Mouse (Mus musculus) embryonic facial prominence, embryonic 15.5 days (tissue): ENCODE measurements around the gene Elac2. TPM values are rescaled to one million over a fixed set of nuclear protein-coding genes. Genes with fewer than 3 reads are reported as not detected.

Experiments used
- ATAC-seq: fragments of 200-750 bp; cut with Nextera tagmentation; 2 replicates; pipeline ENCODE4 v1.8.0; 2017; ENCODE audit warnings: low read depth, moderate TSS enrichment; ENCODE audit not compliant: insufficient number of reproducible peaks, low FRiP score, low TSS enrichment
- H3K27ac ChIP-seq: fragments of 300-500 bp; sonication (generic); replicated peaks from 2 replicates; pipeline ENCODE4 v1.5.1; 2015; ENCODE audit warnings: mild to moderate bottlenecking, inconsistent platforms
- H3K27me3 ChIP-seq: fragments of 300-500 bp; sonication (generic); 2 replicates; pipeline ENCODE4 v1.6.1; 2015; ENCODE audit warnings: inconsistent platforms
- H3K36me3 ChIP-seq: fragments of 300-500 bp; sonication (generic); 2 replicates; pipeline ENCODE4 v1.6.1; 2015; ENCODE audit warnings: mild to moderate bottlenecking, inconsistent platforms
- H3K4me1 ChIP-seq: fragments of 300-500 bp; sonication (generic); 2 replicates; pipeline ENCODE4 v1.6.1; 2015; ENCODE audit warnings: inconsistent platforms
- H3K4me2 ChIP-seq: fragments of 300-500 bp; sonication (generic); replicated peaks from 2 replicates; pipeline ENCODE4 v1.6.1; 2015; ENCODE audit warnings: mild to moderate bottlenecking, inconsistent platforms
- H3K4me3 ChIP-seq: fragments of 300-500 bp; sonication (generic); replicated peaks from 2 replicates; pipeline ENCODE4 v1.5.1; 2015; ENCODE audit warnings: mild to moderate bottlenecking, inconsistent platforms
- H3K9ac ChIP-seq: fragments of 300-500 bp; sonication (generic); 2 replicates; pipeline ENCODE4 v1.6.1; 2015; ENCODE audit warnings: inconsistent platforms
- H3K9me3 ChIP-seq: fragments of 300-500 bp; sonication (generic); replicated peaks from 2 replicates; pipeline ENCODE4 v1.6.1; 2016; ENCODE audit warnings: inconsistent platforms
- WGBS: fragments of 180-500 bp; shearing (Covaris S2); methylation state at CpG from one replicate; pipeline ENCODE4 v1.1.7; 2015; 5-methylcytosine and 5-hydroxymethylcytosine counted together
- polyA plus RNA-seq: library from polyadenylated mRNA; unstranded; fragments of >200 nt; fragmentation: Nextera tagmentation; extraction: Ambion mirVana; gene quantifications from 2 replicates; pipeline ENCODE4 v1.2.1, GENCODE M21; 2015

Gene Elac2
- polyA plus RNA-seq, 1 experiment from 2014 or later: 25.9 TPM

DNA sequence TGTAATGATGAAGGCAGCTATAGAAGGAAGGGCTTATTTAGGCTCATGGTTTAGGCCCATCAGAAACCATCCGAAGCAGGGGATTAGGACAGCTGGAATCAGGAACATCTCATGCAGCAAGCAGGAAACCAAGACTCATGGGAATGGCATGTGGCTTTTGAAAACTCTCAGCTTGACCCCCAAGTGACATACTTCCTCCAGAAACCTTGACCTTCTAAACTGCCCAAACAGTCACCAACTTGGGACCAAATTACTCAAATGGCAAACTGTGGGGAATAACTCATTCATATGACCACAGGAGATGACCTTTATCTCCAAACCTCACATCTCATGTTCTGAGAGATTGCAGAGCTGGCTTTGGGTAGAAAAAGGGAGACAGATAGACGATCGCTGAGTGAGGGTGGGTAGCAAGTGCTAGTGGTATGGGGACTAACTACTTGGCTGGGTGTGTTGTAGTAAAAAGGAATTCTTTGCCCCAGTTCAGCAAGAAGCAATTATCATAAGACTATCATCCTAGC, 7.3 kb upstream of the Elac2 start:
- no peak overlapping the region for H3K4me2 ChIP-seq
- H3K9ac ChIP-seq: no peak overlapping the region
- no peak overlapping the region for H3K27ac ChIP-seq
- peaks cover 13% of the 10 kb centered on the region; the same call in 1 of the 2 replicates for H3K27me3 ChIP-seq
- WGBS: 81% methylated on average over 3 of the region's 3 CpGs
- H3K9me3 ChIP-seq: no peaks in the 10 kb centered on the region
- no peaks in the 10 kb centered on the region for H3K36me3 ChIP-seq
- H3K4me3 ChIP-seq: no peak overlapping the region
- no peak for ATAC-seq
- peaks cover 8% of the 10 kb centered on the region; the same call in 1 of the 2 replicates for H3K4me1 ChIP-seq

DNA sequence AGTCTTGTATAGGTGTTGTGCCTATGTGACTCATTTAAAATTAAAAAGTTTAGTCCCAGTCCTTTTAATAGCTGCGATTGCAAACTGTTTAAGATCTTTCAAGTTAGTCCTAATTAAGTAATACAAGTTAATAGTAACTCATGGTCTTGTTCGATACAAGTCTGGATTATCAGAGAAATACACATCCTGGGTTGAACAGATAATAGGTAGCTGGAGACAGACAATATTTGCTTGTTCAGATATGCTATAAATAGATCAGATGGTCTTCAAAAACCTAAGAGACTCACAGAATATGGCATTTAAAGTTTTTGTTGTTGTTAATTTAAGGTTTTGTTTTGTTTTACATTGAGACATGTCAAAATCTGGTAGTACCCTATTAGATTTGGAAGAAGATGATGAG, 6.4 kb upstream of the Elac2 start:
- Histone ChIP-seq H3K36me3 (no peaks in the 10 kb centered on the region), H3K9me3 (no peaks in the 10 kb centered on the region), H3K9ac (no peak overlapping the region), H3K27me3 (peaks cover 13% of the 10 kb centered on the region; the same call in 1 of the 2 replicates), H3K4me2 (no peak overlapping the region), H3K27ac (no peak overlapping the region), H3K4me3 (no peak overlapping the region), H3K4me1 (peaks cover 8% of the 10 kb centered on the region; the same call in 1 of the 2 replicates)
- WGBS: 69% methylated on average over 2 of the region's 2 CpGs
- no peak for ATAC-seq

DNA sequence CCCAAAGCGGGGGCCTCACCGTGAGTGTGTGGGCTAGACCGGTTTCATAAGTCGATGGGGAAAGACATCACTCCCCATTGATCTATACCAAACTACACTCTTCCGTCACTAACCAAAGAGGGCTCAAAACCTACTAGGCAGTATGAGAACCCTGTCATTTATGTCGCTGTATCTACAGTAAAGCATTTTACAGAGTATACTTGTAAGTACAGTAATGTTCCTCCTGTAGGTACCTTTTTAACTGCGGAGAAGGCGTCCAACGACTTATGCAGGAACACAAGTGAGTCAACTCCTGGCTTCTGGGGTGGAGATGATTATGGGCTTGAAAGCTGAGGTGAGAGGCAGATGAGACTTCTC, 629 bp downstream of the Elac2 start:
- H3K27ac ChIP-seq: no peak overlapping the region
- peak overlapping the region; percentile 94 for H3K4me3 ChIP-seq
- H3K9me3 ChIP-seq: no peaks in the 10 kb centered on the region
- 9% methylated on average over 9 of the region's 9 CpGs for WGBS
- H3K4me2 ChIP-seq: peak overlapping the region; percentile 71
- ATAC-seq: no peak
- H3K27me3 ChIP-seq: no peaks in the 10 kb centered on the region
- H3K4me1 ChIP-seq: peaks cover 14% of the 10 kb centered on the region
- H3K36me3 ChIP-seq: peaks cover 30% of the 10 kb centered on the region
- H3K9ac ChIP-seq: peak overlapping the region; percentile 83

DNA sequence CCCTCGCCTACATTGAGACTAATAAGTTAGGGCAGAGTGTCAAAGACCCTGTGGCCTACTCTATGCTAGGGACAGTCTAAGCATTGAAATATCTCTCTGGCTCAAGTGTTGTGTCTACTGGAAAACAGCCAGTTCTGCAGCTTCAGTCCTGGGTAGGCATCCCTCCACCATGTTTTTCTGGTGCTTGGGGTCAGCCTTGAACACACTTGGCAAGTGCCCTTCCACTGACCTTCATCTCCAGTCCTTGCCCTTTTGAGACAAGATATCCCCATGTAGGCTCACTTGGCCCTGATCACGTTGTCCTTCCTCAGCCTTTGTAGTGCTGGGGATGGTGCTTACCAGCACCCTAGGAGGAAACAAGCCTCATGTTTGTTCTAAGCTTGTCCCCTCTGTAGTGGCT, 9.7 kb downstream of the Elac2 start:
- Histone ChIP-seq H3K4me2 (no peak overlapping the region), H3K4me1 (no peaks in the 10 kb centered on the region), H3K9ac (no peak overlapping the region), H3K4me3 (no peak overlapping the region), H3K27ac (no peak overlapping the region), H3K36me3 (peaks cover 89% of the 10 kb centered on the region), H3K27me3 (no peaks in the 10 kb centered on the region), H3K9me3 (no peaks in the 10 kb centered on the region)
- no peak for ATAC-seq
- WGBS: 90% methylated on average over 2 of the region's 2 CpGs

DNA sequence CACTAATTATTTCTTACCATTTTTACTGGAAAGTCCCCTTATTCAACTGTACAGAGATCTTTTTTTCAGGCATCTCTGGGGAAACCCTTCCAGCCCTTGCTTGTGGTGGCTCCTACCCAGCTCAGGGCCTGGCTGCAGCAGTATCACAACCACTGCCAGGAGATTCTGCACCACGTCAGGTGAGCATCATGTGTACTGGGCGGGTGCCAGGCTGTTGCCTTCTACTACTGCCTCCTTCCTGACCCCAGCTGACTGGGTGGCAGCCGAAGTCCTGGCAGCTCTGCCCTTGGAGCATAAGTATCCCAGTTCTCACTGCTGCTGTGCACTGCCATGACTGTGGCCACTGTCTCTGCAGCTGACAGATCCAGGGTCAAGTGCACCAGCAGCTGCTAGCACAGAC, 19.6 kb downstream of the Elac2 start:
- H3K9ac ChIP-seq: no peak overlapping the region
- peaks cover 83% of the 10 kb centered on the region for H3K36me3 ChIP-seq
- no peak for ATAC-seq
- no peak overlapping the region for H3K4me3 ChIP-seq
- no peak overlapping the region for H3K4me2 ChIP-seq
- no peaks in the 10 kb centered on the region for H3K4me1 ChIP-seq
- WGBS: 86% methylated on average over 3 of the region's 3 CpGs
- no peaks in the 10 kb centered on the region for H3K27me3 ChIP-seq
- H3K9me3 ChIP-seq: no peaks in the 10 kb centered on the region
- no peak overlapping the region for H3K27ac ChIP-seq

DNA sequence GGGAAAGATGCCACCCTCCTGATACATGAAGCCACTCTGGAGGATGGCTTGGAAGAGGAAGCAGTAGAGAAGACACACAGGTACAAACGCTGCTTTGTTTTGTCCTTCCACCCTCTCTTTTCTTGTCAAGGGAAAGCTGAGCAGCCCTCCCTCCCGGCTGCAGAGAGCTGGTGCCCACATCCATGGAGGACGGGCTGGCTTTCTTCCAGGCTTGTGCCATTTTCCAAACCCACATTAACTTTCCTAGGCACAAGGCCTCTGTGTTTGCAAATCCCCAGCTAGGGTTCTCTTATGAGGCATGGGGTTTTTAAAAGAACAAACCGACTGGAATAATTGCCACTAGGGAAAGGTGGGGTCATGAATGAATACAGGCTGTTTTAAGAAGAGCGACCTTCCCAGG, 20.8 kb downstream of the Elac2 start:
- no peaks in the 10 kb centered on the region for H3K9me3 ChIP-seq
- H3K4me3 ChIP-seq: no peak overlapping the region
- ATAC-seq: no peak
- no peak overlapping the region for H3K27ac ChIP-seq
- no peak overlapping the region for H3K4me2 ChIP-seq
- H3K27me3 ChIP-seq: no peaks in the 10 kb centered on the region
- 76% methylated on average over 5 of the region's 5 CpGs for WGBS
- no peak overlapping the region for H3K9ac ChIP-seq
- no peaks in the 10 kb centered on the region for H3K4me1 ChIP-seq
- peaks cover 79% of the 10 kb centered on the region for H3K36me3 ChIP-seq

DNA sequence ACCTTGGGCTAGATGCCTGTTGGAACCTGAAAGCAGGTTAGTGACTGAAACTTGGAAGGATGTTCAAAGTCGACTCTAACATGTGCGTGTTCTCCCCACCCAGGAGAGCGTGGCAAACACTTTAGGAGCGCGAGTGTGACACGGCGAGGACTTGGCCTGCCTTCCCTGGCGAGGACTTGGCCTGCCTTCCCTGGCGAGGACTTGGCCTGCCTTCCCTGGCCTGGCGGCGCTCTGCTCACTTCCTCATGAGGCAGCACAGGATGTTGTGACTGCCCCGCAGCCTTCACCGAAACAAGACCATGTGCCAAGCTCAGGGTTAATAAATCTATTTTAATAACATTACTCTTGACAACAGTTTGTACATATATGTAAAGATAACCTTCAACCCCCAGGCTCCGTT, 22.9 kb downstream of the Elac2 start:
- ATAC-seq: no peak
- Histone ChIP-seq H3K4me2 (no peak overlapping the region), H3K4me1 (0 out of 2 replicates have a peak, but pooled peaks cover 4% of the 10 kb centered on the region), H3K9ac (no peak overlapping the region), H3K27me3 (no peaks in the 10 kb centered on the region), H3K4me3 (no peak overlapping the region), H3K9me3 (no peaks in the 10 kb centered on the region), H3K36me3 (peaks cover 67% of the 10 kb centered on the region), H3K27ac (no peak overlapping the region)
- WGBS: 80% methylated on average over 14 of the region's 14 CpGs

DNA sequence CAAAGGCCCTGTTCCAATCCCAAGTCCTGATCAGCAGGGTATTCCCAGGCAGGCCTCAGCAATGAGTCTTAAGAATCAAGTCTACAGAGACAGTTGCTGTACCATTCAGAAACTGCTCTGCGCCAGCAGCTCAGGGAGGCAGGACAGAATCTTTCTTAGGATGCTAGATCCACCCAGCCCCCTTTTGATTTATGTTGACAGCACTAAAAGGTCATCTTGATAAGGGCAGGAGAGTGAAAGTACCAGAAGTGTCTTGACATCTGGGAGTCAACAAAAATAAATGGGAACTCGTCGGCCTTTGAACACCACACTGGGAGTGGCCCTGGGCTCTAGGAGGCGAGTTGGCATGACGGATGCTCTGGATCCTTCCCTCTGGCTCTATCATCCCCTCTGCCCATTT, 24.8 kb downstream of the Elac2 start:
- H3K27me3 ChIP-seq: no peaks in the 10 kb centered on the region
- 83% methylated on average over 5 of the region's 5 CpGs for WGBS
- H3K27ac ChIP-seq: no peak overlapping the region
- no peaks in the 10 kb centered on the region for H3K9me3 ChIP-seq
- H3K4me1 ChIP-seq: 0 out of 2 replicates have a peak, but pooled peaks cover 4% of the 10 kb centered on the region
- H3K9ac ChIP-seq: no peak overlapping the region
- H3K36me3 ChIP-seq: peaks cover 49% of the 10 kb centered on the region
- H3K4me3 ChIP-seq: no peak overlapping the region
- no peak overlapping the region for H3K4me2 ChIP-seq
- no peak for ATAC-seq

DNA sequence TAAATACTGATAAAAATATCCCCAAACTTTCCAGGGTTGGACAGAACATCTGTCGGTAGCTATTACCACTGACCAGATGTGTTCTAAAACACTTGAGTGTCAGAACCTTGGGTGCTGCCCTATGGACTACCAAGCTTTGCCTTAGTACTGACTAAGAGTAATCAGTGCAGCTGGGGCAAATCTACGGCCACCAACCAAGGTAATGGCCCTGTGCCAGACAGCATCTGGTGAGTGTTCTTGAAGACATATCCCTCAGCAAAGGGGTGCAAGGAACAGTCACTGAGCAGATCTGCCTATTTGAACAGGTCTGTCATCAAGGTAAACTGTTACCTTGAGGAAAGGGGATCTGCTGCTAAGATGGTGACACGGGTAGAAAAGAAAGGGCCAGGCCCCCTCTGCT, 26.0 kb downstream of the Elac2 start:
- H3K27me3 ChIP-seq: no peaks in the 10 kb centered on the region
- no peak overlapping the region for H3K4me3 ChIP-seq
- no peak for ATAC-seq
- H3K27ac ChIP-seq: no peak overlapping the region
- no peaks in the 10 kb centered on the region for H3K9me3 ChIP-seq
- H3K9ac ChIP-seq: no peak overlapping the region
- 72% methylated on average over 3 of the region's 3 CpGs for WGBS
- H3K4me1 ChIP-seq: 0 out of 2 replicates have a peak, but pooled peaks cover 4% of the 10 kb centered on the region
- H3K4me2 ChIP-seq: no peak overlapping the region
- H3K36me3 ChIP-seq: peaks cover 37% of the 10 kb centered on the region

DNA sequence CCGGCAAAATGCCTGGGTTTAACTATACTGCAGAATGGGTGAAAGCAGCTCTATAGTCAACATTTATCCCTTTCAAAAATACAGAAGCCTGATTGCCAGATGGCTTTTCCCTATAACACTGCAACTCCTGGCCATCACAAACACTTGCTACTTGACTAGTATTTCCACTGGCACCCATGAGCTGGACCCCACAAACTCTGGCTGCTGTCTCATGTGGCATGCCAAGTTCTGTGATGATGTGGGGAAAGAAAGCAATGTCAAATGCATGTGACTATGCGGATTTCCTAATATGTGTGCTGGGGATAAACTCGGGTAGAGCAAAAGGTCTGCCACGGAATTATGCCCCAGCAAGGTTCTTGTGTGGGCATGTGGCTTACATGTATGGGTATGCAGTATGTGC, 27.2 kb downstream of the Elac2 start:
- 0 out of 2 replicates have a peak, but pooled peaks cover 4% of the 10 kb centered on the region for H3K4me1 ChIP-seq
- H3K9ac ChIP-seq: no peak overlapping the region
- H3K9me3 ChIP-seq: no peaks in the 10 kb centered on the region
- no peak overlapping the region for H3K4me3 ChIP-seq
- H3K36me3 ChIP-seq: peaks cover 26% of the 10 kb centered on the region
- 84% methylated on average over 4 of the region's 4 CpGs for WGBS
- no peaks in the 10 kb centered on the region for H3K27me3 ChIP-seq
- H3K27ac ChIP-seq: no peak overlapping the region
- H3K4me2 ChIP-seq: no peak overlapping the region
- no peak for ATAC-seq

DNA sequence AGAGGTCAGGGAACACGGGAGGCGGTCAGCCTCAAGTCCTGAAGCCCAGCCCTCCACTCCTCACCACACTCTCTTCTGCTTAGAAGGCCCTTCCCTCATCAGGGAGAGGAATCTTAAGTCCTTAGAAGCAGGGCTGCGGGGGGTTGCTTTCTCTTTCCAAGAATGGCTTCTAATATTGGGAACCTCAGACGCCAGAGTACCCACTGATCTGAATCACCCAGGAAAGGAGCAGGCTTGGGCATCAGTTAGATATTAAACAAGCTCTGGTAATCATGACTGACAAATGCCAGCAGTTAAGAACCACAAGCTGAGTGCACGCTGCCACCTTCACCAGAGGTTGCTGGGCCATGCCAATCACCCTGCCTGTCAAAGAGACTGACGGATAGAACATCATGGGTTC, 35.1 kb downstream of the Elac2 start:
- Histone ChIP-seq H3K27ac (no peak overlapping the region), H3K36me3 (no peaks in the 10 kb centered on the region), H3K9ac (no peak overlapping the region), H3K4me2 (no peak overlapping the region), H3K4me3 (no peak overlapping the region), H3K4me1 (no peaks in the 10 kb centered on the region), H3K9me3 (no peaks in the 10 kb centered on the region), H3K27me3 (no peaks in the 10 kb centered on the region)
- ATAC-seq: no peak
- 76% methylated on average over 6 of the region's 6 CpGs for WGBS

DNA sequence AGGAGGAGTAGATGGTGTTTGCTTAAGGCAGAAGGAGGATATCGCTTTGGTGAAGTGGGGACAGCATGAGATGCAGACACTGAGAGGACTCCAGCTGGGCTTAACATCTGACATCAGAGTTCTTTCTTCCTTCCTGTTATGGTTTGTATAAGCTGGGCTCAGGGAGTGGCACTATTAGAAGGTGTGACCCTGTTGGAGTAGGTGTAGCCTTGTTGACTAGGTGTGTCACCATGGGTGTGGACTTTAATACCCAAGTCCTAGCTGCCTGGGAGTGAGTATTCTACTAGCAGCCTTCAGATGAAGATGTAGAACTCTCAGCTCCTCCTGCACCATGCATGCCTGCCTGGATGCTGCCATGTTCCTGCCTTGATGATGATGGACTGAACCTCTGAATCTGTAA, 37.9 kb downstream of the Elac2 start:
- no peaks in the 10 kb centered on the region for H3K9me3 ChIP-seq
- 90% methylated on average over 1 of the region's 1 CpGs for WGBS
- H3K36me3 ChIP-seq: no peaks in the 10 kb centered on the region
- no peaks in the 10 kb centered on the region for H3K4me1 ChIP-seq
- no peak overlapping the region for H3K4me2 ChIP-seq
- no peaks in the 10 kb centered on the region for H3K27me3 ChIP-seq
- H3K4me3 ChIP-seq: no peak overlapping the region
- no peak overlapping the region for H3K27ac ChIP-seq
- ATAC-seq: no peak
- no peak overlapping the region for H3K9ac ChIP-seq
